Mouse (Mus musculus) central nervous system, embryonic 14 days (tissue): ENCODE results near the gene Serpinb8. TPM values are rescaled to one million over a fixed set of nuclear protein-coding genes. Genes with fewer than 3 reads are reported as not detected.

ENCODE experiments used
- polyA plus RNA-seq: library from polyadenylated mRNA; depleted of rRNA; stranded (reverse); fragments of >200 nt; gene quantifications from 2 replicates; pipeline ENCODE4 v1.2.3, GENCODE M21; 2012; rRNA removed

The Serpinb8 gene
- polyA plus RNA-seq: 0.28 and 0.68 TPM in 2 replicates

GRCm38 (mm10) chr1:107589691-107590470 is at the start of gene Serpinb8:
Serpinb8 (plus strand) TSS chr1:107590006.

Other genes starting within 250 kb of the Serpinb8 start
- 0.08 TPM in 1 of 2 replicates, not detected in the other for gene Serpinb11, start 228.8 kb upstream of the Serpinb8 start, polyA plus RNA-seq
- gene Serpinb7, start 190.4 kb upstream of the Serpinb8 start, polyA plus RNA-seq: 0.04 and 0.26 TPM in 2 replicates
- 0.26 and 0.28 TPM in 2 replicates for gene Serpinb2, start 78.6 kb upstream of the Serpinb8 start, polyA plus RNA-seq